Mouse (Mus musculus): ENCODE data around the gene Nln. TPM values are rescaled to one million over a fixed set of nuclear protein-coding genes. Genes with fewer than 3 reads are reported as not detected.

The Nln gene
- polyA plus RNA-seq, 1 experiment = 12.4 TPM

- Histone ChIP-seq H3K4me1 (ENCODE audit: control insufficient read depth, insufficient read depth, low read length) (no peaks in the 10 kb centered on the region), H3K27ac (ENCODE audit: control insufficient read depth, insufficient read depth, low read depth, low read length, poor library complexity) (no peak overlapping the region), H3K4me3 (replicated peaks; ENCODE audit: control insufficient read depth, low read depth, low read length) (no peak overlapping the region)
- TF ChIP-seq CTCF (IDR thresholded peaks at IDR 0.05; ENCODE audit: control insufficient read depth, insufficient read depth, low read length) (no peak), POLR2A (IDR thresholded peaks at IDR 0.05; ENCODE audit: borderline replicate concordance, control insufficient read depth, low read depth, low read length) (no peak)
- WGBS = 66% methylated on average over 2 of the region's 2 CpGs
These were observed 24.8 kb downstream of the Nln start for GRCm38 (mm10) chr13:104084600-104084999.

DNA sequence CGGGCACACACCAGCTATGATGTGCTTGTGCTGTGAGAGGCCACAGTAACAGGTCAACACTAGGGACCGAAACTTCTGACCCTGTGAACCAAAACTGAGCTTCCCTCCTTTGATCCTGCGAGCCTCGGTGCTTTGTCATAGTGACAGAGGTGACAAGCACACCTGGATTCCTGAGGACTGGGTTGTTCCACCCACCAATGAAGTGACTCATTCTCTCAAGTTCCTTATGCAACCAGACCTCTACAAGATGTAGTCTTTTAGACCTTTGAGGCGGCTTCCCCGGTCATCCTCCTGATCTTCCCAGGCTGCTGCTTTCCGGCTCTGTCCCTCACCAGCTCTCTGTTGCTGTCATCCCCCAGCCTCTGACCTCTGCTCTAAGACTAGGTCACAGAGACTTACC is 26.9 kb downstream of the Nln start:
- 89% methylated on average over 7 of the region's 7 CpGs for WGBS
- Histone ChIP-seq H3K4me3 (replicated peaks; ENCODE audit: control insufficient read depth, low read depth, low read length) (no peak overlapping the region), H3K27ac (ENCODE audit: control insufficient read depth, insufficient read depth, low read depth, low read length, poor library complexity) (no peak overlapping the region), H3K4me1 (ENCODE audit: control insufficient read depth, insufficient read depth, low read length) (no peaks in the 10 kb centered on the region)
- TF ChIP-seq POLR2A (IDR thresholded peaks at IDR 0.05; ENCODE audit: borderline replicate concordance, control insufficient read depth, low read depth, low read length) (no peak), CTCF (IDR thresholded peaks at IDR 0.05; ENCODE audit: control insufficient read depth, insufficient read depth, low read length) (no peak)

DNA sequence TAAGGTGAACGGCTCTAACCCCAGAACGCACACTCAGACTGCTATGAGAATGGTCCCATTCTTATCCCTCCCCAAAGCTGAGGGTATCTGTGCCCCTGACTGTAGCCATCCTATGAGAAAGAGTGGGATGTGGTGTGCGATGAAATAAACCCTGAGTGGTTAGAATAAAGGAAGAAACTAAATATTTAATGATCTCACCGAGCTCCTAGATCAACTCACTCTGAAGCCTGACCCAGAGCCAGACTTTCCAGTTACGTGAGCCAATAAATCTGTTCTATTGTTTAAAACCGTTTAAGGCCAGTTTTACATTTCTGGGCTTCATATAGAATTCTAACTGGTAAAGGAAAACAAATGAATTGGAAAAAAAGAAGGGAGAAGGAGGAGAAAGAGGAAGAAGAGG is 32.4 kb downstream of the Nln start:
- TF ChIP-seq POLR2A (IDR thresholded peaks at IDR 0.05; ENCODE audit: borderline replicate concordance, control insufficient read depth, low read depth, low read length) = no peak
- TF ChIP-seq CTCF (IDR thresholded peaks at IDR 0.05; ENCODE audit: control insufficient read depth, insufficient read depth, low read length) = no peak
- Histone ChIP-seq H3K27ac (ENCODE audit: control insufficient read depth, insufficient read depth, low read depth, low read length, poor library complexity) (no peak overlapping the region), H3K4me3 (replicated peaks; ENCODE audit: control insufficient read depth, low read depth, low read length) (no peak overlapping the region), H3K4me1 (ENCODE audit: control insufficient read depth, insufficient read depth, low read length) (no peaks in the 10 kb centered on the region; the same call in 1 of the 2 replicates)
- 87% methylated on average over 6 of the region's 6 CpGs for WGBS

DNA sequence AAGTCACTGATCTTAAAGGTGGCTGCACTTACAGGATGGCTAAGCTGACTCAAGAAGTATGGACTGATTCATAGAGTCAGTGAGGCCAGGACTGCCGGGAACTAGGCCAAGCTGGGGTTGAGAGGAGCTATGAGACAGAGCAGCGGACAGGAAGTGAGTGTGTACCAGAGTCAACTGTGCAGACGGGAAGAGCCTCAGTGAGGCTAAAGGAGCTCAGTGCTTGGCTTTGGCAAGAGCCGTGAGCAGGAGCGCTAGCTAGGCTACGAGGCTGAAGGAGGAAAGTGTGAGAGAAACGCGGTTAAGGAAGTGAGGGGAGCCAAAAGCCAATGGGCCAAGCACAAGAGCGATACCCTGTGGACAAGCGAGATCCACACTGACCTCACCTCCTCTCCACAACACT is 34.7 kb downstream of the Nln start:
- H3K27ac ChIP-seq (ENCODE audit: control insufficient read depth, insufficient read depth, low read depth, low read length, poor library complexity) = no peak overlapping the region
- no peak for TF ChIP-seq CTCF (IDR thresholded peaks at IDR 0.05; ENCODE audit: control insufficient read depth, insufficient read depth, low read length)
- no peak for TF ChIP-seq POLR2A (IDR thresholded peaks at IDR 0.05; ENCODE audit: borderline replicate concordance, control insufficient read depth, low read depth, low read length)
- H3K4me3 ChIP-seq (replicated peaks; ENCODE audit: control insufficient read depth, low read depth, low read length) = no peak overlapping the region
- H3K4me1 ChIP-seq (ENCODE audit: control insufficient read depth, insufficient read depth, low read length) = no peaks in the 10 kb centered on the region; the same call in 1 of the 2 replicates
- 25% methylated on average over 10 of the region's 10 CpGs for WGBS

GRCm38 (mm10) chr13:104074230-104074629 is 35.2 kb downstream of the Nln start:
- 78% methylated on average over 8 of the region's 8 CpGs for WGBS
- TF ChIP-seq POLR2A (IDR thresholded peaks at IDR 0.05; ENCODE audit: borderline replicate concordance, control insufficient read depth, low read depth, low read length) (no peak), CTCF (IDR thresholded peaks at IDR 0.05; ENCODE audit: control insufficient read depth, insufficient read depth, low read length) (no peak)
- H3K4me3 ChIP-seq (replicated peaks; ENCODE audit: control insufficient read depth, low read depth, low read length) = no peak overlapping the region
- H3K27ac ChIP-seq (ENCODE audit: control insufficient read depth, insufficient read depth, low read depth, low read length, poor library complexity) = no peak overlapping the region
- H3K4me1 ChIP-seq (ENCODE audit: control insufficient read depth, insufficient read depth, low read length) = no peaks in the 10 kb centered on the region; the same call in 1 of the 2 replicates

GRCm38 (mm10) chr13:104072351-104072750 is 37.1 kb downstream of the Nln start:
- Histone ChIP-seq H3K4me1 (ENCODE audit: control insufficient read depth, insufficient read depth, low read length) (no peaks in the 10 kb centered on the region; the same call in 1 of the 2 replicates), H3K27ac (ENCODE audit: control insufficient read depth, insufficient read depth, low read depth, low read length, poor library complexity) (no peak overlapping the region), H3K4me3 (replicated peaks; ENCODE audit: control insufficient read depth, low read depth, low read length) (no peak overlapping the region)
- WGBS = 84% methylated on average over 9 of the region's 9 CpGs
- TF ChIP-seq CTCF (IDR thresholded peaks at IDR 0.05; ENCODE audit: control insufficient read depth, insufficient read depth, low read length) (no peak), POLR2A (IDR thresholded peaks at IDR 0.05; ENCODE audit: borderline replicate concordance, control insufficient read depth, low read depth, low read length) (no peak)

GRCm38 (mm10) chr13:104070703-104071102 is 38.7 kb downstream of the Nln start:
- 53% methylated on average over 3 of the region's 3 CpGs for WGBS
- Histone ChIP-seq H3K27ac (ENCODE audit: control insufficient read depth, insufficient read depth, low read depth, low read length, poor library complexity) (no peak overlapping the region), H3K4me3 (replicated peaks; ENCODE audit: control insufficient read depth, low read depth, low read length) (no peak overlapping the region), H3K4me1 (ENCODE audit: control insufficient read depth, insufficient read depth, low read length) (no peaks in the 10 kb centered on the region; the same call in 1 of the 2 replicates)
- TF ChIP-seq POLR2A (IDR thresholded peaks at IDR 0.05; ENCODE audit: borderline replicate concordance, control insufficient read depth, low read depth, low read length) = no peak
- no peak for TF ChIP-seq CTCF (IDR thresholded peaks at IDR 0.05; ENCODE audit: control insufficient read depth, insufficient read depth, low read length)

DNA sequence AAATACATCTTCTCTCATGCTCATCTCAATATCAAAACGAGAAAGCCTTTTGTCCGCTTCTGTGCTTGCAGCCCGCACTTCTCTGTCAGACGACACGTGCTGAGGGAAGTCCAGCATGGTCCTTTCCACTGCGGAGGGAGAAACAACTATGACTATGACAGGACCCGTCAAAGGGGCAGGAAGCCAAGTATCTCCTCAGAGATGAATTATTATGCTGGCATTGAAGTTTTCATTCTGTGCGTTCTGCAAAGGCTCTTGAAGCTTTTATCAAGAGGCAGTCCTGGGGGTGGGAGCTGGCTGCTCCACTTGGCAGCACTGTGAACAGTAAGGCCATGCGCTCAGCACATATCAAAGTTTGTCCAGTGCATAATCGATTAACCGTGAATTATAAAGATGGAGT is 40.2 kb downstream of the Nln start:
- WGBS = 85% methylated on average over 11 of the region's 11 CpGs
- no peak overlapping the region for H3K4me3 ChIP-seq (replicated peaks; ENCODE audit: control insufficient read depth, low read depth, low read length)
- H3K27ac ChIP-seq (ENCODE audit: control insufficient read depth, insufficient read depth, low read depth, low read length, poor library complexity) = no peak overlapping the region
- TF ChIP-seq CTCF (IDR thresholded peaks at IDR 0.05; ENCODE audit: control insufficient read depth, insufficient read depth, low read length) = no peak
- TF ChIP-seq POLR2A (IDR thresholded peaks at IDR 0.05; ENCODE audit: borderline replicate concordance, control insufficient read depth, low read depth, low read length) = no peak
- no peaks in the 10 kb centered on the region; the same call in 1 of the 2 replicates for H3K4me1 ChIP-seq (ENCODE audit: control insufficient read depth, insufficient read depth, low read length)

Data from bone marrow, adult 2 months (tissue).